13 mouse cellular contexts compared by ENCODE assay signal in the genomic region with DNA sequence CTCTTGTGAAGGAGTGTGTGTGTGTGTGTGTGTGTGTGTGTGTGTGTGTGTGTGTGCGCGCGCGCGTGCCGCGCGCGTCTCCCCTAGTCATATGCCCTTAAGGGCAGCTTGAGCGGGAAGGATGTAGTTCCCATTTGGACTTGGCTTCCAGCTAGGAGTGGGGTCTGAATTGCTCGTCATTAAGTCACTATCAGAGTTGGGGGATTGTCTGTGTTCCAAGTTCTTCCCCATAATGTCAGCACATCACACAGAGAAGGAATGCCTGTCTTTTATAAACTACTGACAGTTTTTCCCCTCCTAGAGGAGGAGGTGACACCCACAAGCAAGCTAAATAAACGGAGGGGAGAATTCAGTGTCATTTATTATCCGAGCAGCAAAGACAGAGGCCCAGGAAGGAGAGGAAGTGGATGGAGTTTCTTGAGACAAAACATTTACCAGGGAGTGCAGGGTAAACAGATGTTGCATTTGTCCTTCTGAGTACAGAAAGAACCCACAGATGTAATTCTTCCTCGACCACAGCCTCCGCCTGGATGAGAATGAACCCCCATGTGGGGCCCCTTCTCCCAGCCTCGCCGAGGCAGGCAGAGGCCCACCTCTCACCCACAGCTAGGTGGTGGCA. TPM values are rescaled to one million over a fixed set of nuclear protein-coding genes. Genes with fewer than 3 reads are reported as not detected.
DNase-seq lines count a peak whose midpoint lies in the region; ATAC-seq lines count a peak whose summit lies in the region.
"Had no signal": no experiment of that assay in that cellular context is flagged by ENCODE, and none has a peak within 500 bp of the region (broad histone marks: within the 10 kb centered on the region; RNA-seq: fewer than 3 reads in every experiment).

No protein-coding gene starts in this region.

- H3K4me2 ChIP-seq in forebrain, embryonic 15.5 days (replicated peaks) = 0 out of 2 replicates have a peak overlapping the region, but pooled peaks have one; percentile 11
- H3K4me2 ChIP-seq in forebrain, embryonic 14.5 days (ENCODE audit: low read length) = no peak overlapping the region
- H3K4me2 ChIP-seq in kidney, embryonic 16.5 days (replicated peaks; ENCODE audit: low read depth, low read length) = peak overlapping the region; percentile 91; the same call in 1 of the 2 replicates
- peak overlapping the region; percentile 60; the same call in 1 of the 2 replicates for H3K4me2 ChIP-seq in embryonic facial prominence, embryonic 15.5 days (replicated peaks)
- peak overlapping the region; percentile 99; the same call in 1 of the 2 replicates for H3K4me2 ChIP-seq in neural tube, embryonic 12.5 days (replicated peaks)
- H3K4me2 ChIP-seq: liver, embryonic 11.5 days had no signal

- no peak overlapping the region for H3K9ac ChIP-seq in forebrain, embryonic 15.5 days (replicated peaks)
- no peak overlapping the region for H3K9ac ChIP-seq in forebrain, embryonic 14.5 days (ENCODE audit: low read length)
- no peak overlapping the region; the same call in 1 of the 2 replicates for H3K9ac ChIP-seq in kidney, embryonic 16.5 days (replicated peaks; ENCODE audit: low read length)
- no peak overlapping the region for H3K9ac ChIP-seq in embryonic facial prominence, embryonic 15.5 days
- no peak overlapping the region for H3K9ac ChIP-seq in neural tube, embryonic 12.5 days

- H3K27me3 ChIP-seq in forebrain, embryonic 15.5 days = peaks cover 36% of the 10 kb centered on the region
- H3K27me3 ChIP-seq in forebrain, embryonic 14.5 days (replicated peaks; ENCODE audit: control insufficient read depth, insufficient read depth, low read length) = peaks cover 39% of the 10 kb centered on the region
- peaks cover 25% of the 10 kb centered on the region for H3K27me3 ChIP-seq in kidney, embryonic 16.5 days (ENCODE audit: insufficient read depth, low read length)
- H3K27me3 ChIP-seq in embryonic facial prominence, embryonic 15.5 days = peaks cover 9% of the 10 kb centered on the region; the same call in 1 of the 2 replicates
- peaks cover 53% of the 10 kb centered on the region for H3K27me3 ChIP-seq in neural tube, embryonic 12.5 days (replicated peaks)

- no peak for DNase-seq in forebrain, embryonic 14.5 days (ENCODE audit: low spot score)
- no peak for DNase-seq in kidney, postnatal 14 days
- DNase-seq in layer of hippocampus, adult 9-11 months = no peak
- DNase-seq in spleen, postnatal 36 days (ENCODE audit: low spot score in 2 of 2) = no peak
- DNase-seq: cerebellum, postnatal 14 days had no signal

- no peaks in the 10 kb centered on the region for H3K36me3 ChIP-seq in forebrain, embryonic 15.5 days
- no peaks in the 10 kb centered on the region for H3K36me3 ChIP-seq in forebrain, embryonic 14.5 days (ENCODE audit: control insufficient read depth, insufficient read depth, low read length)
- no peaks in the 10 kb centered on the region for H3K36me3 ChIP-seq in kidney, embryonic 16.5 days (ENCODE audit: insufficient read depth, low read length)
- no peaks in the 10 kb centered on the region for H3K36me3 ChIP-seq in embryonic facial prominence, embryonic 15.5 days
- no peaks in the 10 kb centered on the region for H3K36me3 ChIP-seq in neural tube, embryonic 12.5 days

- peaks cover 21% of the 10 kb centered on the region for H3K4me1 ChIP-seq in forebrain, embryonic 15.5 days
- 0 out of 2 replicates have a peak, but pooled peaks cover 8% of the 10 kb centered on the region for H3K4me1 ChIP-seq in forebrain, embryonic 14.5 days (ENCODE audit: control insufficient read depth, insufficient read depth, low read length)
- H3K4me1 ChIP-seq in kidney, embryonic 16.5 days (ENCODE audit: insufficient read depth, low read length) = peaks cover 55% of the 10 kb centered on the region
- peaks cover 64% of the 10 kb centered on the region for H3K4me1 ChIP-seq in embryonic facial prominence, embryonic 15.5 days
- H3K4me1 ChIP-seq in neural tube, embryonic 12.5 days = peaks cover 28% of the 10 kb centered on the region
- H3K4me1 ChIP-seq: megakaryocyte, embryonic 14.5 days had no signal

- WGBS in forebrain, embryonic 15.5 days = 69% methylated on average over 17 of the region's 17 CpGs
- 78% methylated on average over 17 of the region's 17 CpGs for WGBS in forebrain, embryonic 14.5 days
- 24% methylated on average over 17 of the region's 17 CpGs for WGBS in kidney, embryonic 16.5 days
- WGBS in embryonic facial prominence, embryonic 15.5 days = 42% methylated on average over 17 of the region's 17 CpGs
- 46% methylated on average over 17 of the region's 17 CpGs for WGBS in neural tube, embryonic 12.5 days

- no peak for ATAC-seq in forebrain, embryonic 15.5 days (replicated peaks)
- no peak for ATAC-seq in forebrain, embryonic 14.5 days
- ATAC-seq in kidney, embryonic 16.5 days (ENCODE audit: low FRiP score, low TSS enrichment) = no peak
- ATAC-seq in embryonic facial prominence, embryonic 15.5 days (ENCODE audit: insufficient number of reproducible peaks, low FRiP score, low TSS enrichment, low read depth) = no peak
- no peak for ATAC-seq in neural tube, embryonic 12.5 days (ENCODE audit: low FRiP score, low read depth)
- ATAC-seq: activated CD4-positive, CD25-positive, alpha-beta regulatory T cell, adult 4 months had no signal

- no peak overlapping the region for H3K27ac ChIP-seq in forebrain, embryonic 15.5 days (replicated peaks)
- no peak overlapping the region for H3K27ac ChIP-seq in forebrain, embryonic 14.5 days (ENCODE audit: low read depth, low read length)
- H3K27ac ChIP-seq in kidney, embryonic 16.5 days (ENCODE audit: low read length) = peak overlapping the region; percentile 57; the same call in 1 of the 2 replicates
- H3K27ac ChIP-seq in embryonic facial prominence, embryonic 15.5 days (replicated peaks) = peak overlapping the region; percentile 71
- no peak overlapping the region for H3K27ac ChIP-seq in neural tube, embryonic 12.5 days

- H3K4me3 ChIP-seq in forebrain, embryonic 15.5 days = no peak overlapping the region
- H3K4me3 ChIP-seq in forebrain, embryonic 14.5 days (ENCODE audit: low read depth, low read length) = no peak overlapping the region
- H3K4me3 ChIP-seq in kidney, embryonic 16.5 days (ENCODE audit: low read length) = no peak overlapping the region; the same call in 1 of the 2 replicates
- H3K4me3 ChIP-seq in embryonic facial prominence, embryonic 15.5 days (replicated peaks) = 0 out of 2 replicates have a peak overlapping the region, but pooled peaks have one; percentile 4
- no peak overlapping the region for H3K4me3 ChIP-seq in neural tube, embryonic 12.5 days
- H3K4me3 ChIP-seq: megakaryocyte, embryonic 14.5 days; myocyte had no signal

- H3K9me3 ChIP-seq in forebrain, embryonic 15.5 days = no peaks in the 10 kb centered on the region
- no peaks in the 10 kb centered on the region for H3K9me3 ChIP-seq in forebrain, embryonic 14.5 days (replicated peaks; ENCODE audit: control insufficient read depth, low read length)
- no peaks in the 10 kb centered on the region for H3K9me3 ChIP-seq in kidney, embryonic 16.5 days (ENCODE audit: low read length)
- no peaks in the 10 kb centered on the region for H3K9me3 ChIP-seq in embryonic facial prominence, embryonic 15.5 days (replicated peaks)
- no peaks in the 10 kb centered on the region for H3K9me3 ChIP-seq in neural tube, embryonic 12.5 days
- H3K9me3 ChIP-seq: megakaryocyte, embryonic 14.5 days had no signal

RNA-seq across cellular contexts. Expression of gene Slit3, which starts 3.6 kb away (rescaled TPM):
- 5.9 and 6.4 TPM in 2 replicates for polyA plus RNA-seq in forebrain, embryonic 15.5 days (2015; fragmentation: Nextera tagmentation; extraction: Ambion mirVana)
- polyA plus RNA-seq in forebrain, embryonic 14.5 days (2014; fragmentation: Nextera tagmentation; extraction: Ambion mirVana) = 2.3 and 2.4 TPM in 2 replicates
- polyA plus RNA-seq in kidney, embryonic 16.5 days (2015; fragmentation: Nextera tagmentation; extraction: Ambion mirVana) = 7.3 and 8.3 TPM in 2 replicates
- polyA plus RNA-seq in embryonic facial prominence, embryonic 15.5 days (2015; fragmentation: Nextera tagmentation; extraction: Ambion mirVana) = 27.6 and 30.1 TPM in 2 replicates
- polyA plus RNA-seq in neural tube, embryonic 12.5 days (2016; fragmentation: Nextera tagmentation; extraction: Ambion mirVana) = 65.0 and 74.7 TPM in 2 replicates
- polyA plus RNA-seq: activated CD4-positive, CD25-positive, alpha-beta regulatory T cell, adult 4 months; myocyte had no signal

Comparison
In these comparisons a context has a peak if more than half of its experiments do, and no peak if none do; other contexts are left out.
1. H3K27ac ChIP-seq: peak in kidney, embryonic 16.5 days (single experiment) and embryonic facial prominence, embryonic 15.5 days (single experiment); none in forebrain, embryonic 15.5 days (single experiment), forebrain, embryonic 14.5 days (single experiment) and neural tube, embryonic 12.5 days (single experiment).